Mouse (Mus musculus) layer of hippocampus, postnatal 36 days (tissue): Measurements from ENCODE around the gene Gramd1b. TPM values are rescaled to one million over a fixed set of nuclear protein-coding genes. Genes with fewer than 3 reads are reported as not detected.
"Not testable (repeated sequence)": the region's sequence is repeated elsewhere in the genome, so short reads cannot be mapped to it uniquely, and the experiment has no call there.

Experiments
- DNase-seq, 2 experiments: peaks; one replicate each; pipeline ENCODE4 v3.0.0; 2022
- total RNA-seq, 2 experiments: library from RNA; stranded (reverse); gene quantifications; 2 replicates each; pipeline ENCODE4 v1.2.3; 2021

The Gramd1b gene
- total RNA-seq, 2 experiments from 2014 or later = 163 to 172 TPM

GRCm38 (mm10) chr9:40511970-40512369 is 19.2 kb downstream of the Gramd1b start:
- no peak for DNase-seq

GRCm38 (mm10) chr9:40509479-40509878 is 21.7 kb downstream of the Gramd1b start:
- no peak for DNase-seq

- DNase-seq = no peak
These were observed 24.6 kb downstream of the Gramd1b start for GRCm38 (mm10) chr9:40506576-40506975.

GRCm38 (mm10) chr9:40505471-40506312 is 25.5 kb downstream of the Gramd1b start:
- DNase-seq = no peak

GRCm38 (mm10) chr9:40504886-40505285 is 26.3 kb downstream of the Gramd1b start:
- no peak for DNase-seq

- DNase-seq = no peak
These were observed 30.5 kb downstream of the Gramd1b start for GRCm38 (mm10) chr9:40500691-40501090.

- not testable (repeated sequence) for DNase-seq
These were observed 48.7 kb downstream of the Gramd1b start for GRCm38 (mm10) chr9:40482351-40483084.

GRCm38 (mm10) chr9:40481271-40481670 is 49.9 kb downstream of the Gramd1b start:
- no peak for DNase-seq

GRCm38 (mm10) chr9:40479333-40479732 is 51.9 kb downstream of the Gramd1b start:
- DNase-seq = no peak

GRCm38 (mm10) chr9:40478146-40478900 is 52.9 kb downstream of the Gramd1b start:
- no peak for DNase-seq

GRCm38 (mm10) chr9:40477611-40478010 is 53.6 kb downstream of the Gramd1b start:
- no peak for DNase-seq

GRCm38 (mm10) chr9:40476098-40476497 is 55.1 kb downstream of the Gramd1b start:
- no peak for DNase-seq

GRCm38 (mm10) chr9:40472961-40473510 is 58.1 kb downstream of the Gramd1b start:
- DNase-seq = no peak

- DNase-seq = no peak
These were observed 61.6 kb downstream of the Gramd1b start for GRCm38 (mm10) chr9:40469403-40470137.

GRCm38 (mm10) chr9:40466782-40467181 is 64.4 kb downstream of the Gramd1b start:
- no peak for DNase-seq

GRCm38 (mm10) chr9:40465596-40465995 is 65.6 kb downstream of the Gramd1b start:
- DNase-seq = no peak

- no peak for DNase-seq
These were observed 68.8 kb downstream of the Gramd1b start for GRCm38 (mm10) chr9:40462401-40462800.

GRCm38 (mm10) chr9:40460781-40461180 is 70.4 kb downstream of the Gramd1b start:
- no peak for DNase-seq

GRCm38 (mm10) chr9:40459304-40460280 is 71.6 kb downstream of the Gramd1b start:
- DNase-seq = no peak

GRCm38 (mm10) chr9:40458559-40459303 is 72.5 kb downstream of the Gramd1b start:
- no peak for DNase-seq
